8 mouse cellular contexts compared by ENCODE assay signal in the genomic region with DNA sequence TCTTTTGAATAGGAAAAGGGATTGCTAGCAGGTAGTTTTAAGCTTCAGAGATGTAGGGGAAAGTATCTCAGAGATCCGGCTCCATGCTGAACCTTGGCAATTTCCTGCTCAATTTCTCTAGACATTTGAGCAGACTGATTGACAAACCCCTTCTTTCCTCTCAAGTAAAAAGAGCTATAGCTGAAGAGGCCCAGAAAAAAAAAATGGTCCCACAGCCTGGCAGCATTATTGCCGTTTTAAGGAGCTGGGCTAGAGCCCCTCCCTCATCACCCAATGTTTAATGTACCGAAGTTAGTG. TPM values are rescaled to one million over a fixed set of nuclear protein-coding genes. Genes with fewer than 3 reads are reported as not detected.
A peak's percentile ranks its signal among the peaks of the same experiment; 100 is the strongest.
DNase-seq lines count a peak whose midpoint lies in the region; ATAC-seq and TF ChIP-seq lines count a peak whose summit lies in the region.

No protein-coding gene starts in this region.

- H3K9ac ChIP-seq in CH12.LX (ENCODE audit: insufficient read depth, low read depth) = peak overlapping the region; percentile 51
- H3K9ac ChIP-seq in forebrain, embryonic 16.5 days (replicated peaks; ENCODE audit: low read depth, low read length) = 0 out of 2 replicates have a peak overlapping the region, but pooled peaks have one; percentile 1
- H3K9ac ChIP-seq in liver, embryonic 16.5 days (ENCODE audit: low read depth, low read length) = no peak overlapping the region

- in situ Hi-C loops in CH12.LX (cut with MboI; ENCODE audit: low pct_ligation_motif_present, low pct_unique_long_range_greater_than_20kb, low sequenced_read_pairs) = no loop called here

- peaks cover 24% of the 10 kb centered on the region for H3K4me1 ChIP-seq in heart, embryonic 10.5 days
- peaks cover 4 to 7% of the 10 kb centered on the region in 2 experiments; a peak in 3 of 4 replicates for H3K4me1 ChIP-seq in CH12.LX (ENCODE audit: control insufficient read depth in 1 of 2, insufficient read depth in 2 of 2)
- H3K4me1 ChIP-seq in forebrain, embryonic 16.5 days (replicated peaks; ENCODE audit: control insufficient read depth, insufficient read depth, low read length) = peaks cover 4% of the 10 kb centered on the region
- peaks cover 19% of the 10 kb centered on the region for H3K4me1 ChIP-seq in liver, embryonic 16.5 days (ENCODE audit: control insufficient read depth, low read depth, low read length)

- no peaks in the 10 kb centered on the region for H3K27me3 ChIP-seq in heart, embryonic 10.5 days (ENCODE audit: insufficient read depth, poor library complexity, severe bottlenecking)
- H3K27me3 ChIP-seq in CH12.LX (replicated peaks) = no peaks in the 10 kb centered on the region
- no peaks in the 10 kb centered on the region for H3K27me3 ChIP-seq in forebrain, embryonic 16.5 days (replicated peaks; ENCODE audit: control insufficient read depth, insufficient read depth, low read length)
- H3K27me3 ChIP-seq in liver, embryonic 16.5 days (ENCODE audit: control insufficient read depth, insufficient read depth, low read depth, low read length) = no peaks in the 10 kb centered on the region

- TF ChIP-seq RAD21 in CH12.LX (IDR thresholded peaks at IDR 0.05; ENCODE audit: low read depth, low read length) = no peak

- no peak for TF ChIP-seq POLR2A in CH12.LX (IDR thresholded peaks at IDR 0.05; ENCODE audit: low read depth, low read length)

- WGBS in heart, embryonic 10.5 days = 4% methylated on average over 3 of the region's 3 CpGs
- WGBS in forebrain, embryonic 16.5 days = 0% methylated on average over 3 of the region's 3 CpGs
- WGBS in liver, embryonic 16.5 days (ENCODE audit: insufficient replicate concordance) = 6% methylated on average over 3 of the region's 3 CpGs

- TF ChIP-seq CTCF in CH12.LX (conservative IDR thresholded peaks at IDR 0.05 in 1 of 2, IDR thresholded peaks at IDR 0.05 in 1 of 2; ENCODE audit: low read depth in 2 of 2, low read length in 2 of 2) = no peak

- H3K4me3 ChIP-seq in heart, embryonic 10.5 days = peak overlapping the region; percentile 94
- no peak overlapping the region for H3K4me3 ChIP-seq in CH12.LX (replicated peaks in 1 of 3; ENCODE audit: low read depth in 2 of 3, low read length in 2 of 3, poor library complexity in 1 of 3)
- peak overlapping the region; percentile 91; the same call in 1 of the 2 replicates for H3K4me3 ChIP-seq in forebrain, embryonic 16.5 days (replicated peaks; ENCODE audit: low read length)
- peak overlapping the region; percentile 85 for H3K4me3 ChIP-seq in liver, embryonic 16.5 days (ENCODE audit: low read depth, low read length)

- H3K79me2 ChIP-seq in CH12.LX (replicated peaks; ENCODE audit: control insufficient read depth, extremely low read depth, insufficient read depth, poor library complexity, severe bottlenecking) = peaks cover 20% of the 10 kb centered on the region

- peak overlapping the region; percentile 56; the same call in 1 of the 2 replicates for H3K27ac ChIP-seq in heart, embryonic 10.5 days
- no peak overlapping the region for H3K27ac ChIP-seq in CH12.LX (ENCODE audit: insufficient read depth, low read depth)
- H3K27ac ChIP-seq in forebrain, embryonic 16.5 days (ENCODE audit: low read length) = peak overlapping the region; percentile 87
- peak overlapping the region; percentile 73 for H3K27ac ChIP-seq in liver, embryonic 16.5 days (ENCODE audit: low read length)

- no peak for ATAC-seq in forebrain, embryonic 16.5 days
- ATAC-seq in liver, embryonic 16.5 days (ENCODE audit: low read depth) = no peak

- intact Hi-C loops in heart, postnatal 10 days (cut with DNase I) = no loop called here
- intact Hi-C loops in left cerebral cortex, postnatal 14 days (cut with DNase I) = no loop called here

- H3K4me2 ChIP-seq in CH12.LX (ENCODE audit: insufficient read depth, low read depth, poor library complexity, severe bottlenecking) = peak overlapping the region; percentile 70
- H3K4me2 ChIP-seq in forebrain, embryonic 16.5 days (ENCODE audit: low read length) = peak overlapping the region; percentile 47
- peak overlapping the region; percentile 98 for H3K4me2 ChIP-seq in liver, embryonic 16.5 days (ENCODE audit: low read depth, low read length)

- dilution Hi-C loops in CH12.LX (cut with MboI; ENCODE audit: extremely low pct_ligation_motif_present, extremely low pct_unique_long_range_greater_than_20kb, low sequenced_read_pairs) = no loop called here

- no peak; the same call in 1 of the 2 replicates for TF ChIP-seq EP300 in CH12.LX (IDR thresholded peaks at IDR 0.05; ENCODE audit: low read length)

- peaks cover 5% of the 10 kb centered on the region for H3K36me3 ChIP-seq in heart, embryonic 10.5 days
- peaks cover 0 to 3% of the 10 kb centered on the region in 2 experiments for H3K36me3 ChIP-seq in CH12.LX (replicated peaks in 1 of 2; ENCODE audit: control insufficient read depth in 1 of 2, insufficient read depth in 1 of 2, low read length in 1 of 2)
- no peaks in the 10 kb centered on the region for H3K36me3 ChIP-seq in forebrain, embryonic 16.5 days (ENCODE audit: control insufficient read depth, insufficient read depth)
- no peaks in the 10 kb centered on the region for H3K36me3 ChIP-seq in liver, embryonic 16.5 days (ENCODE audit: control insufficient read depth, insufficient read depth)

- DNase-seq in heart, embryonic 10.5 days (ENCODE audit: low spot score) = no peak
- DNase-seq in heart, postnatal 10 days = no peak
- DNase-seq in CH12.LX (ENCODE audit: extremely low read depth) = no peak
- no peak for DNase-seq in left cerebral cortex, postnatal 14 days (ENCODE audit: low spot score in 2 of 2)
- no peak for DNase-seq in adrenal gland, postnatal 14 days
- DNase-seq in spleen, postnatal 36 days (ENCODE audit: low spot score in 2 of 2) = no peak

- no peaks in the 10 kb centered on the region for H3K9me3 ChIP-seq in heart, embryonic 10.5 days
- no peaks in the 10 kb centered on the region for H3K9me3 ChIP-seq in CH12.LX (replicated peaks; ENCODE audit: low read length)
- no peaks in the 10 kb centered on the region for H3K9me3 ChIP-seq in forebrain, embryonic 16.5 days (ENCODE audit: control insufficient read depth, low read length)
- no peaks in the 10 kb centered on the region for H3K9me3 ChIP-seq in liver, embryonic 16.5 days (replicated peaks; ENCODE audit: control insufficient read depth, low read length)

TF ChIP-seq in CH12.LX, 34 proteins besides CTCF, POLR2A, EP300 and RAD21 (continues in another document):
- no peak for TF ChIP-seq KAT2A (IDR thresholded peaks at IDR 0.05; ENCODE audit: insufficient replicate concordance, low read length)
- no peak for TF ChIP-seq POLR2AphosphoS2 (IDR thresholded peaks at IDR 0.05; ENCODE audit: low read depth, low read length)
- TF ChIP-seq USF1 (IDR thresholded peaks at IDR 0.05; ENCODE audit: low read depth, low read length) = no peak
- no peak for TF ChIP-seq TCF12 (IDR thresholded peaks at IDR 0.05; ENCODE audit: low read depth, low read length)
- no peak for TF ChIP-seq IRF4 (IDR thresholded peaks at IDR 0.05; ENCODE audit: low read depth, low read length)
- no peak for TF ChIP-seq SMC3 (IDR thresholded peaks at IDR 0.05; ENCODE audit: low read depth, low read length)
- no peak for TF ChIP-seq UBTF (IDR thresholded peaks at IDR 0.05; ENCODE audit: low read depth, low read length)
- no peak for TF ChIP-seq GABPA (IDR thresholded peaks at IDR 0.05; ENCODE audit: insufficient replicate concordance, low read depth, low read length)
- TF ChIP-seq CHD1 (IDR thresholded peaks at IDR 0.05; ENCODE audit: low read depth, low read length) = 0 out of 2 replicates have a peak, but pooled peaks have one; percentile 21
- no peak for TF ChIP-seq MXI1 (IDR thresholded peaks at IDR 0.05; ENCODE audit: low read depth, low read length)
- no peak for TF ChIP-seq PAX5 (IDR thresholded peaks at IDR 0.05; ENCODE audit: low read length)
- TF ChIP-seq BHLHE40 (IDR thresholded peaks at IDR 0.05; ENCODE audit: low read depth, low read length) = peak; percentile 97; the same call in 1 of the 2 replicates
- peak; percentile 17; the same call in 1 of the 2 replicates for TF ChIP-seq ZNF384 (IDR thresholded peaks at IDR 0.05; ENCODE audit: low read depth, low read length)
- no peak for TF ChIP-seq ETS1 (conservative IDR thresholded peaks at IDR 0.05; ENCODE audit: low read depth, low read length)
- no peak for TF ChIP-seq MEF2A (IDR thresholded peaks at IDR 0.05; ENCODE audit: borderline replicate concordance, low read depth, low read length)
- no peak for TF ChIP-seq MAZ (IDR thresholded peaks at IDR 0.05; ENCODE audit: low read depth, low read length)
- TF ChIP-seq JUND (conservative IDR thresholded peaks at IDR 0.05; ENCODE audit: low read depth, low read length) = no peak
- TF ChIP-seq ZKSCAN1 (IDR thresholded peaks at IDR 0.05; ENCODE audit: borderline replicate concordance, low read depth, low read length) = no peak
- TF ChIP-seq MAX (IDR thresholded peaks at IDR 0.05; ENCODE audit: low read length) = no peak
- TF ChIP-seq USF2 (conservative IDR thresholded peaks at IDR 0.05; ENCODE audit: low read depth, low read length) = no peak
- no peak for TF ChIP-seq JUN (IDR thresholded peaks at IDR 0.05; ENCODE audit: insufficient read depth, low read depth, low read length)
- peak; percentile 48; the same call in 1 of the 2 replicates for TF ChIP-seq NELFE (IDR thresholded peaks at IDR 0.05; ENCODE audit: low read depth, low read length)
- no peak; the same call in 1 of the 2 replicates for TF ChIP-seq MYC (IDR thresholded peaks at IDR 0.05; ENCODE audit: low read depth, low read length)
- TF ChIP-seq TBP (conservative IDR thresholded peaks at IDR 0.05; ENCODE audit: low read depth, low read length) = 0 out of 2 replicates have a peak, but pooled peaks have one; percentile 43
- TF ChIP-seq NRF1 (IDR thresholded peaks at IDR 0.05; ENCODE audit: low read depth, low read length) = no peak
- TF ChIP-seq RCOR1 (conservative IDR thresholded peaks at IDR 0.05; ENCODE audit: low read depth, low read length) = no peak; the same call in 1 of the 2 replicates
- TF ChIP-seq ZMIZ1 (IDR thresholded peaks at IDR 0.05; ENCODE audit: low read depth, low read length) = no peak
- no peak for TF ChIP-seq CHD2 (IDR thresholded peaks at IDR 0.05; ENCODE audit: low read length)

RNA-seq across cellular contexts. Expression of gene Trim8, which starts 2.0 kb away (rescaled TPM):
- 17.6 and 22.0 TPM in 2 replicates for polyA plus RNA-seq in heart, embryonic 10.5 days (2016; fragmentation: Nextera tagmentation; extraction: Ambion mirVana)
- 10 to 100 TPM; 49.9 to 50.6 TPM for total RNA-seq in heart, postnatal 10 days (2021)
- 11.0 and 12.0 TPM in 2 replicates for total RNA-seq in CH12.LX (2012; rRNA removed)
- 3.7 and 4.4 TPM in 2 replicates for total RNA-seq in CH12.LX (2014; rRNA removed)
- polyA plus RNA-seq in CH12.LX (2012; ENCODE audit: insufficient read length, low read depth) = 23.3 and 24.9 TPM in 2 replicates
- polyA plus RNA-seq in forebrain, embryonic 16.5 days (2015; fragmentation: Nextera tagmentation; extraction: Ambion mirVana) = 24.5 and 27.7 TPM in 2 replicates
- polyA plus RNA-seq in liver, embryonic 16.5 days (2015; fragmentation: Nextera tagmentation; extraction: Ambion mirVana) = 7.7 and 10.5 TPM in 2 replicates
- 100 to 1,000 TPM; 103 to 110 TPM for total RNA-seq in left cerebral cortex, postnatal 14 days (2021)
- total RNA-seq in adrenal gland, postnatal 14 days (2021) = 39.3 and 44.9 TPM in 2 replicates

Comparison
In these comparisons a context has a peak if more than half of its experiments do, and no peak if none do; other contexts are left out.
1. H3K4me3 ChIP-seq: peak in heart, embryonic 10.5 days (single experiment), forebrain, embryonic 16.5 days (single experiment) and liver, embryonic 16.5 days (single experiment); none in CH12.LX (0 of 3).
2. H3K4me2 ChIP-seq: peak in every context shown above with its lines; median percentile 98 in liver, embryonic 16.5 days; 70 in CH12.LX; 47 in forebrain, embryonic 16.5 days.